Mouse (Mus musculus) activated CD4-positive, CD25-positive, alpha-beta regulatory T cell, adult 9 weeks (primary cell): ENCODE data around the gene Nthl1. TPM values are rescaled to one million over a fixed set of nuclear protein-coding genes. Genes with fewer than 3 reads are reported as not detected.

Experiments used
- polyA plus RNA-seq: library from polyadenylated mRNA; unstranded; fragments of 100-300 nt; shearing (Covaris generic); gene quantifications from one replicate; pipeline ENCODE4 v1.2.1, GENCODE M21; 2017

Gene Nthl1
- 6.0 TPM for polyA plus RNA-seq

GRCm38 (mm10) chr17:24632167-24632812, at the start of gene Nthl1, which contains the start of gene Tsc2:
Gene Nthl1, plus strand, starts transcription at chr17:24632680.
Gene Tsc2, minus strand, starts transcription at chr17:24632630.

GRCm38 (mm10) chr17:24650070-24650616, 17.7 kb downstream of the Nthl1 start, which contains the start of gene Slc9a3r2:
Gene Slc9a3r2, minus strand, starts transcription at chr17:24650327.

GRCm38 (mm10) chr17:24658017-24658758, 25.7 kb downstream of the Nthl1 start, which contains the start of gene Npw:
Gene Npw, minus strand, starts transcription at chr17:24658457.

GRCm38 (mm10) chr17:24669545-24670245, 37.2 kb downstream of the Nthl1 start, which contains the start of gene Zfp598:
Gene Zfp598, plus strand, starts transcription at chr17:24669687.

Other genes starting within 250 kb of the Nthl1 start
- 194 TPM for gene Rnps1, start 218.1 kb upstream of the Nthl1 start, polyA plus RNA-seq
- gene Eci1, start 206.0 kb upstream of the Nthl1 start, polyA plus RNA-seq = 90.8 TPM
- 5.3 TPM for gene Dnase1l2, start 189.6 kb upstream of the Nthl1 start, polyA plus RNA-seq
- 70.7 TPM for gene E4f1, start 162.4 kb upstream of the Nthl1 start, polyA plus RNA-seq
- gene Pgp, start 162.3 kb upstream of the Nthl1 start, polyA plus RNA-seq = 3.8 TPM
- gene Bricd5, start 158.8 kb upstream of the Nthl1 start, polyA plus RNA-seq = not detected
- 28.4 TPM for gene Mlst8, start 153.6 kb upstream of the Nthl1 start, polyA plus RNA-seq
- gene Caskin1, start 144.1 kb upstream of the Nthl1 start, polyA plus RNA-seq = 0.11 TPM
- gene Traf7, start 104.7 kb upstream of the Nthl1 start, polyA plus RNA-seq = 97.6 TPM
- 6.5 TPM for gene Rab26, start 98.5 kb upstream of the Nthl1 start, polyA plus RNA-seq
- 17.8 TPM for gene Pkd1, start 82.8 kb upstream of the Nthl1 start, polyA plus RNA-seq
- 48.8 TPM for gene Tsc2, start 50 bp upstream of the Nthl1 start, polyA plus RNA-seq
- gene Slc9a3r2, start 17.6 kb downstream of the Nthl1 start, polyA plus RNA-seq = not detected
- not detected for gene Npw, start 25.8 kb downstream of the Nthl1 start, polyA plus RNA-seq
- gene Zfp598, start 37.0 kb downstream of the Nthl1 start, polyA plus RNA-seq = 2.3 TPM
- 0.88 TPM for gene Syngr3, start 57.3 kb downstream of the Nthl1 start, polyA plus RNA-seq
- 7.8 TPM for gene Gfer, start 63.5 kb downstream of the Nthl1 start, polyA plus RNA-seq
- 1.4 TPM for gene Noxo1, start 63.6 kb downstream of the Nthl1 start, polyA plus RNA-seq
- 60.9 TPM for gene Tbl3, start 75.0 kb downstream of the Nthl1 start, polyA plus RNA-seq
- not detected for gene Rnf151, start 85.4 kb downstream of the Nthl1 start, polyA plus RNA-seq
- 789 TPM for gene Rps2, start 85.4 kb downstream of the Nthl1 start, polyA plus RNA-seq
- 222 TPM for gene Ndufb10, start 91.8 kb downstream of the Nthl1 start, polyA plus RNA-seq
- gene Rpl3l, start 95.1 kb downstream of the Nthl1 start, polyA plus RNA-seq = not detected
- gene Msrb1, start 104.0 kb downstream of the Nthl1 start, polyA plus RNA-seq = 16.1 TPM
- not detected for gene Hs3st6, start 120.3 kb downstream of the Nthl1 start, polyA plus RNA-seq
- gene Meiob, start 171.6 kb downstream of the Nthl1 start, polyA plus RNA-seq = not detected
- 43.5 TPM for gene Hagh, start 207.5 kb downstream of the Nthl1 start, polyA plus RNA-seq
- gene Fahd1, start 217.7 kb downstream of the Nthl1 start, polyA plus RNA-seq = 2.6 TPM
- not detected for gene Igfals, start 233.3 kb downstream of the Nthl1 start, polyA plus RNA-seq